Mouse (Mus musculus) cerebellum, adult 2 months (tissue): Measurements from ENCODE around the gene Kcnma1. TPM values are rescaled to one million over a fixed set of nuclear protein-coding genes. Genes with fewer than 3 reads are reported as not detected.

Experiments used
- DNase-seq, 2 experiments: peaks; one replicate each; pipeline ENCODE4 v3.0.0; 2021
- H3K27ac ChIP-seq: fragments of 200-500 bp; 2 replicates; pipeline ENCODE4 v1.5.1; 2012; ENCODE audit warnings: low read length, control low read depth, inconsistent platforms; ENCODE audit not compliant: insufficient read depth
- H3K27me3 ChIP-seq: fragments of 200-500 bp; 2 replicates; pipeline ENCODE4 v1.6.1; 2012; ENCODE audit warnings: inconsistent platforms, mild to moderate bottlenecking, low read length, moderate library complexity; ENCODE audit not compliant: control insufficient read depth, insufficient read depth
- H3K4me1 ChIP-seq: fragments of 200-500 bp; 2 replicates; pipeline ENCODE4 v1.6.1; 2011; ENCODE audit warnings: low read length; ENCODE audit not compliant: control insufficient read depth, insufficient read depth
- H3K4me3 ChIP-seq: fragments of 200-500 bp; replicated peaks from 2 replicates; pipeline ENCODE3; 2011; ENCODE audit warnings: mild to moderate bottlenecking, low read depth, low read length, control low read depth; ENCODE audit not compliant: insufficient read depth
- CTCF ChIP-seq: fragments of 200-500 bp; IDR thresholded peaks from 2 replicates; pipeline ENCODE4 v1.5.1; 2011; ENCODE audit warnings: low read depth, mild to moderate bottlenecking, control low read depth, low read length, moderate library complexity, borderline replicate concordance; ENCODE audit not compliant: insufficient read depth
- POLR2A ChIP-seq: fragments of 200-500 bp; IDR thresholded peaks from 2 replicates; pipeline ENCODE4 v1.6.1; 2011; ENCODE audit warnings: low read length, control low read depth, borderline replicate concordance; ENCODE audit not compliant: insufficient read depth
- WGBS: fragments of 180-500 bp; shearing (Covaris S2); methylation state at CpG from one replicate; pipeline ENCODE4 v1.1.7; 2018; 5-methylcytosine and 5-hydroxymethylcytosine counted together
- polyA plus RNA-seq: library from polyadenylated mRNA; depleted of rRNA; stranded (reverse); fragments of >200 nt; gene quantifications from 2 replicates; pipeline ENCODE4 v1.2.3, GENCODE M21; 2012

The Kcnma1 gene
- polyA plus RNA-seq, 1 experiment: 40.4 TPM

GRCm38 (mm10) chr14:23830316-23830715 is 184.0 kb downstream of the Kcnma1 start:
- WGBS: 61% methylated on average over 4 of the region's 4 CpGs
- no peaks in the 10 kb centered on the region for H3K4me1 ChIP-seq
- DNase-seq: no peak
- no peak for TF ChIP-seq CTCF
- no peak for TF ChIP-seq POLR2A
- H3K4me3 ChIP-seq: no peak overlapping the region
- no peak overlapping the region for H3K27ac ChIP-seq
- H3K27me3 ChIP-seq: no peaks in the 10 kb centered on the region

GRCm38 (mm10) chr14:23828711-23829320 is 185.5 kb downstream of the Kcnma1 start:
- no peak for TF ChIP-seq CTCF
- no peak for TF ChIP-seq POLR2A
- H3K27ac ChIP-seq: no peak overlapping the region
- no peaks in the 10 kb centered on the region for H3K27me3 ChIP-seq
- H3K4me1 ChIP-seq: no peaks in the 10 kb centered on the region
- no peak overlapping the region for H3K4me3 ChIP-seq
- no peak for DNase-seq
- 70% methylated on average over 3 of the region's 3 CpGs for WGBS

- Histone ChIP-seq H3K4me1 (no peaks in the 10 kb centered on the region), H3K4me3 (no peak overlapping the region), H3K27me3 (no peaks in the 10 kb centered on the region), H3K27ac (no peak overlapping the region)
- no peak for DNase-seq
- 84% methylated on average over 2 of the region's 2 CpGs for WGBS
- TF ChIP-seq CTCF (no peak), POLR2A (no peak)
These were observed 189.4 kb downstream of the Kcnma1 start for GRCm38 (mm10) chr14:23824937-23825336.

DNA sequence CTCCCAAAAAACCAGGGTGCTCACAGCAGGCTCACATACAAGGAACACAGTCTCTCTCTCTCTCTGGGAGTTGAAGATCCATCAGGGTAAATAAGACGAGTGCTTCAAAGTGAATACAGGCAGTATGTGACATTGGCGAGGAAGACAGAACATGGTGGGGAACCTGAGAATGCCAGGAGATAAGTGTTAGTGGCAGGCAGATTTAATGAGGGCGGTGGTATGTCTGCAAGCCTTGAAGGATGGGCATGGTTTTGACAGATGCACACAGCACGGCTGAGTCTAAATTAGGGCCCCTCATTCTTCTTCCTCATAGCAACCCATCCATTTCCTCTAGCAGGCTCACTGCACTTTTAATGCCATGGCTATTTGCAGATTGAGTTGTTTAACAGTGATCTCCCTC is 190.0 kb downstream of the Kcnma1 start:
- no peak overlapping the region for H3K27ac ChIP-seq
- no peak for DNase-seq

DNA sequence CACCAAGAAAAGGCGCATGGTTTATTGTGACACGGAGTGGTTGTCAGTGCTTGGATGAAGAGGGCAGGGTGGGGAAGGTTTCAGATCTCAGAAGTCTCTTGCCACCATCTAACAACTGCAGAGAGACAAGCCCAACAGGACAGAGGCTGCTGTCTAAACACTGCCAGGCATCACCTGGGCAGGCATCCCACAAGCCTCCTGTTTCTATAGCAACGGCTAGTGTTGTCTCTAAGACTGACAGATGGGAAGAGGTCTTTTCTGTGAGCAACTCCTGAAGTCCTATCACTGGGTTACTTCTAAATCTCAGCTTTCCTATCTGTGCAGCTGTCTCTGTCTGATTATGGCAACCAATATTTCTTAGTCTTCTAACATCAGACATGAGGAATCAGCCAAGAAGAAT is 196.7 kb downstream of the Kcnma1 start:
- no peak overlapping the region for H3K4me3 ChIP-seq
- 74% methylated on average over 3 of the region's 3 CpGs for WGBS
- no peak for DNase-seq
- H3K27ac ChIP-seq: no peak overlapping the region
- no peaks in the 10 kb centered on the region for H3K27me3 ChIP-seq
- no peaks in the 10 kb centered on the region for H3K4me1 ChIP-seq
- TF ChIP-seq CTCF (no peak), POLR2A (no peak)

More for the DNA sequence above, 190.0 kb downstream of the Kcnma1 start:
- no peaks in the 10 kb centered on the region for H3K27me3 ChIP-seq
- 67% methylated on average over 4 of the region's 4 CpGs for WGBS
- no peaks in the 10 kb centered on the region for H3K4me1 ChIP-seq
- no peak for TF ChIP-seq CTCF
- TF ChIP-seq POLR2A: no peak
- H3K4me3 ChIP-seq: no peak overlapping the region

GRCm38 (mm10) chr14:23810081-23810480 is 204.2 kb downstream of the Kcnma1 start:
- Histone ChIP-seq H3K4me1 (no peaks in the 10 kb centered on the region), H3K27me3 (no peaks in the 10 kb centered on the region), H3K27ac (no peak overlapping the region), H3K4me3 (no peak overlapping the region)
- 65% methylated on average over 1 of the region's 1 CpGs for WGBS
- TF ChIP-seq POLR2A (no peak), CTCF (no peak)
- no peak for DNase-seq

DNA sequence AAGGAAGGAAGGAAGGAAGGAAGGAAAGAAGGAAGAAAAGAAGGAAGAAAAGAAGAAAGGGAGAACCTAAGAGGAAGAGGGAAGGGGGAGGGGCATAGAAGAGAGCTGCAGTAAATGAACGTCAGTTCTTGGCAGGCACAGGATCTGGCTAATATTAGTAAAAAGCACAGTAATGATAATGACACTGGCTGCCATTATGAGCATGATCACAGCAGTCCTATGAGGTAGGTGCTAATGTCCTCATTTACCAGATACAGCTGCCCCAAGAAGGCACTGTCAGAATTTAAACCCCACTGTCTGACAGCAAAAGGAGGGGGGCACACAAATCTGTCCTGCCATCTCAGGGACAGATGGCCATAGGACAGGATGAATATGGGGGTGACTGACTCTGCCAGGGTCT is 205.2 kb downstream of the Kcnma1 start:
- no peaks in the 10 kb centered on the region for H3K4me1 ChIP-seq
- no peak for TF ChIP-seq CTCF
- 23% methylated on average over 1 of the region's 1 CpGs for WGBS
- H3K27ac ChIP-seq: no peak overlapping the region
- H3K27me3 ChIP-seq: no peaks in the 10 kb centered on the region
- H3K4me3 ChIP-seq: no peak overlapping the region
- DNase-seq: no peak

DNA sequence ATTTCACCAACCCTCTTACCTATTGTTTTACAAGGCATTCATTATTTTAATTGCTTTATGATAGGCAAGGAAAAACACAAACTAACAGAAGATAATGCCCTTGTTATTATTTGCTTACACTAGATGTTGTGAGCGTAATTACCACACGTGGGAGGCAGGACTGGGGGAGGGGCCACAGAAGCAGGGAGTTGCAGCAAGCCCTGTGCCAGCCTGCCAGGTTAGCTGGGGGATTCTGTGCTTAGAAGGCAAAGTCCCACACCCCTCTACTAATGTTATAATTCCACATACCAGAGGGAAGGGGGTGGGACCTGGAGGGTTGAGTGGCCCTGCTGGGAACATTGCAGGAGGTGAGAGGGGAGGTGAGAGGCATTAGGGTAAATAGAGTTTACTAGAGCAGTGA is 207.9 kb downstream of the Kcnma1 start:
- Histone ChIP-seq H3K27ac (no peak overlapping the region), H3K4me3 (no peak overlapping the region), H3K27me3 (no peaks in the 10 kb centered on the region), H3K4me1 (no peaks in the 10 kb centered on the region)
- TF ChIP-seq POLR2A: no peak
- no peak for TF ChIP-seq CTCF
- DNase-seq: no peak
- 48% methylated on average over 2 of the region's 2 CpGs for WGBS

GRCm38 (mm10) chr14:23796878-23797277 is 217.4 kb downstream of the Kcnma1 start:
- H3K27ac ChIP-seq: no peak overlapping the region
- H3K27me3 ChIP-seq: no peaks in the 10 kb centered on the region
- no peaks in the 10 kb centered on the region for H3K4me1 ChIP-seq
- no peak for TF ChIP-seq CTCF
- no peak for TF ChIP-seq POLR2A
- 92% methylated on average over 7 of the region's 7 CpGs for WGBS
- DNase-seq: no peak
- no peak overlapping the region for H3K4me3 ChIP-seq
